Mouse (Mus musculus): Measurements from ENCODE around the gene Cdh1. TPM values are rescaled to one million over a fixed set of nuclear protein-coding genes. Genes with fewer than 3 reads are reported as not detected.

Gene Cdh1
- total and polyA plus RNA-seq, 3 experiments: 0.13 TPM; not detected in 2

- in situ Hi-C loops (cut with MboI; ENCODE audit: low pct_ligation_motif_present, low pct_unique_long_range_greater_than_20kb, low sequenced_read_pairs): no loop called here
- Histone ChIP-seq H3K36me3 (replicated peaks in 1 of 2; ENCODE audit: control insufficient read depth in 1 of 2, insufficient read depth in 1 of 2, low read length in 1 of 2) (no peaks in the 10 kb centered on the region), H3K27ac (ENCODE audit: insufficient read depth, low read depth) (no peak overlapping the region), H3K9ac (ENCODE audit: insufficient read depth, low read depth) (no peak overlapping the region), H3K4me2 (ENCODE audit: insufficient read depth, low read depth, poor library complexity, severe bottlenecking) (no peak overlapping the region), H3K79me2 (replicated peaks; ENCODE audit: control insufficient read depth, extremely low read depth, insufficient read depth, poor library complexity, severe bottlenecking) (no peaks in the 10 kb centered on the region), H3K4me3 (replicated peaks in 1 of 3; ENCODE audit: low read depth in 2 of 3, low read length in 2 of 3, poor library complexity in 1 of 3) (no peak overlapping the region), H3K27me3 (replicated peaks) (no peaks in the 10 kb centered on the region), H3K4me1 (ENCODE audit: control insufficient read depth in 1 of 2, insufficient read depth in 2 of 2) (peaks cover 1 to 12% of the 10 kb centered on the region in 2 experiments; a peak in 3 of 4 replicates), H3K9me3 (replicated peaks; ENCODE audit: low read length) (peaks cover 6% of the 10 kb centered on the region)
- dilution Hi-C loops (cut with MboI; ENCODE audit: extremely low pct_ligation_motif_present, extremely low pct_unique_long_range_greater_than_20kb, low sequenced_read_pairs): no loop called here
- TF ChIP-seq RAD21 (IDR thresholded peaks at IDR 0.05; ENCODE audit: low read depth, low read length) (no peak), POLR2A (IDR thresholded peaks at IDR 0.05; ENCODE audit: low read depth, low read length) (no peak), ELF1 (IDR thresholded peaks at IDR 0.05; ENCODE audit: low read depth, low read length) (no peak), POLR2AphosphoS2 (IDR thresholded peaks at IDR 0.05; ENCODE audit: low read depth, low read length) (no peak), MAZ (IDR thresholded peaks at IDR 0.05; ENCODE audit: low read depth, low read length) (no peak), BHLHE40 (IDR thresholded peaks at IDR 0.05; ENCODE audit: low read depth, low read length) (no peak), USF1 (IDR thresholded peaks at IDR 0.05; ENCODE audit: low read depth, low read length) (no peak), SMC3 (IDR thresholded peaks at IDR 0.05; ENCODE audit: low read depth, low read length) (no peak), ETS1 (conservative IDR thresholded peaks at IDR 0.05; ENCODE audit: low read depth, low read length) (no peak)
- no peak for DNase-seq (ENCODE audit: extremely low read depth)
These were observed 21.6 kb upstream of the Cdh1 start for GRCm38 (mm10) chr8:106581344-106582088.

- no peak for DNase-seq (ENCODE audit: extremely low read depth)
- no peaks in the 10 kb centered on the region for H3K27me3 ChIP-seq (replicated peaks)
- TF ChIP-seq UBTF (IDR thresholded peaks at IDR 0.05; ENCODE audit: low read depth, low read length): no peak
- TF ChIP-seq USF1 (IDR thresholded peaks at IDR 0.05; ENCODE audit: low read depth, low read length): no peak
- TF ChIP-seq ZC3H11A (IDR thresholded peaks at IDR 0.05; ENCODE audit: low read depth, low read length): no peak
- TF ChIP-seq MAX (IDR thresholded peaks at IDR 0.05; ENCODE audit: low read length): no peak
- TF ChIP-seq PAX5 (IDR thresholded peaks at IDR 0.05; ENCODE audit: low read length): no peak
- no peak for TF ChIP-seq EP300 (IDR thresholded peaks at IDR 0.05; ENCODE audit: low read length)
- TF ChIP-seq MEF2A (IDR thresholded peaks at IDR 0.05; ENCODE audit: borderline replicate concordance, low read depth, low read length): no peak
- TF ChIP-seq ZKSCAN1 (IDR thresholded peaks at IDR 0.05; ENCODE audit: borderline replicate concordance, low read depth, low read length): no peak
- no peak for TF ChIP-seq JUND (conservative IDR thresholded peaks at IDR 0.05; ENCODE audit: low read depth, low read length)
- no peak for TF ChIP-seq CTCF (conservative IDR thresholded peaks at IDR 0.05 in 1 of 2, IDR thresholded peaks at IDR 0.05 in 1 of 2; ENCODE audit: low read depth in 2 of 2, low read length in 2 of 2)
- no peak for TF ChIP-seq MAFK (IDR thresholded peaks at IDR 0.05; ENCODE audit: insufficient replicate concordance, low read length)
- TF ChIP-seq ETS1 (conservative IDR thresholded peaks at IDR 0.05; ENCODE audit: low read depth, low read length): no peak
- TF ChIP-seq SIN3A (IDR thresholded peaks at IDR 0.05; ENCODE audit: low read length): no peak
- no peak for TF ChIP-seq RCOR1 (conservative IDR thresholded peaks at IDR 0.05; ENCODE audit: low read depth, low read length)
- H3K4me1 ChIP-seq (ENCODE audit: control insufficient read depth in 1 of 2, insufficient read depth in 2 of 2): no peaks in the 10 kb centered on the region
- H3K9ac ChIP-seq (ENCODE audit: insufficient read depth, low read depth): no peak overlapping the region
- dilution Hi-C loops (cut with MboI; ENCODE audit: extremely low pct_ligation_motif_present, extremely low pct_unique_long_range_greater_than_20kb, low sequenced_read_pairs): no loop called here
- in situ Hi-C loops (cut with MboI; ENCODE audit: low pct_ligation_motif_present, low pct_unique_long_range_greater_than_20kb, low sequenced_read_pairs): no loop called here
- no peak overlapping the region for H3K4me3 ChIP-seq (replicated peaks in 1 of 3; ENCODE audit: low read depth in 2 of 3, low read length in 2 of 3, poor library complexity in 1 of 3)
- no peak overlapping the region for H3K27ac ChIP-seq (ENCODE audit: insufficient read depth, low read depth)
- H3K79me2 ChIP-seq (replicated peaks; ENCODE audit: control insufficient read depth, extremely low read depth, insufficient read depth, poor library complexity, severe bottlenecking): no peaks in the 10 kb centered on the region
- no peaks in the 10 kb centered on the region for H3K36me3 ChIP-seq (replicated peaks in 1 of 2; ENCODE audit: control insufficient read depth in 1 of 2, insufficient read depth in 1 of 2, low read length in 1 of 2)
- H3K4me2 ChIP-seq (ENCODE audit: insufficient read depth, low read depth, poor library complexity, severe bottlenecking): no peak overlapping the region
- peaks cover 6% of the 10 kb centered on the region for H3K9me3 ChIP-seq (replicated peaks; ENCODE audit: low read length)
These were observed 18.0 kb upstream of the Cdh1 start for GRCm38 (mm10) chr8:106584942-106585670.
